Mouse (Mus musculus) lung, adult 2 months (tissue): Measurements from ENCODE around the gene Pitpnm2.

Experiments
- CTCF ChIP-seq: fragments of 200-500 bp; IDR thresholded peaks from 2 replicates; pipeline ENCODE4 v1.5.1; 2011; ENCODE audit warnings: mild to moderate bottlenecking, low read length, control low read depth; ENCODE audit not compliant: insufficient read depth
- POLR2A ChIP-seq: fragments of 200-500 bp; IDR thresholded peaks from 2 replicates; pipeline ENCODE4 v1.6.1; 2011; ENCODE audit warnings: low read depth, mild to moderate bottlenecking, control low read depth, low read length, borderline replicate concordance; ENCODE audit errors: extremely low read depth

DNA sequence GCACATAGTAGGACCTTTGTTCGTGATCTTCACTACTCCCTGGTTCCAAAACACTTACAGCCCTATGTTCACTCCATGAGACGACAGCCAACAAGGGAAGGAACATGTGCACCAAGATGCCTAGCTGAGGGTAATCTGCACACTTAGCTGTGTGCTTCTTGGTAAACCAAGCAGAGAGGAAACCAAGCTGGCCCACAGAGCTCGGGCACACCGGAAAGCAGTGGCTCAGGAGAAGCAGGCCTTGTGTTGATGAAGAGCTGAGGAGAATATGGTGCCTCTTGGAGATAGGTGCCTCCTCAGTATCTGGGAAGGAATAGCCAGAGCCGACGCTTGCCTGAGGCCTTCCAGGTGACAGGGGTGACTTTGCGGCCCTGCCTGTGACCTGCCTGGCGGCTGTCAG lies 26.0 kb downstream of the Pitpnm2 start:
- TF ChIP-seq CTCF: no peak
- no peak for TF ChIP-seq POLR2A
